Mouse (Mus musculus): ENCODE data around the gene Zfp526.

DNA sequence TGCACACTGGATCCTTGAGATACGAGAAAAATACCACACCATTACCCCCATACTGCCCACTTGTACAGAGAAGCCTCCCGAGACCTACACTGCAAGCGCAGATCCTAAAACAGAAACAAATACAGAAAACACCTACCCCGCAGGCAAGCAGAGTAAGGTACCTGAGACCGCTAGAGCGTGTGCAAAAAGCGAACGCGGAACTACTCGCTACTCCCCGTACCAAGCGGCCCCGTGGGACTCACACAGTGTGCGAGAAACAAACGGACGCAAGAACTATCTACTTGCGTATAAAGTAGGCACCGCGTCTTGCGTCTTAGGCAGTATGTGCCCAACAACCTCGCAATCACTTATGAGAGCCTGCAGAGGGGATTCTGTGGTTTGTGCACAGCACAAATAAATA is 39.4 kb upstream of the Zfp526 start:
- TF ChIP-seq POLR2A (IDR thresholded peaks at IDR 0.05; ENCODE audit: control insufficient read depth, low read depth, low read length) (no peak), CTCF (IDR thresholded peaks at IDR 0.05; ENCODE audit: control insufficient read depth, insufficient read depth, insufficient replicate concordance, low read depth, low read length) (no peak)

Measured in testis, adult 2 months (tissue).